Mouse (Mus musculus): Measurements from ENCODE around the gene Nab2.

Gene Nab2

GRCm38 (mm10) chr10:127643553-127644238 is 24.7 kb downstream of the Nab2 start:
- no peak for DNase-seq (ENCODE audit: low spot score in 2 of 2)

- DNase-seq (ENCODE audit: low spot score in 2 of 2), result no peak
Measured at GRCm38 (mm10) chr10:127642772-127643552, 25.4 kb downstream of the Nab2 start, which contains the start of gene Stat6. Gene Stat6 (plus strand): TSS chr10:127642986.

GRCm38 (mm10) chr10:127641861-127642771 is 26.3 kb downstream of the Nab2 start:
- peak; percentile 76 to 84 for DNase-seq (ENCODE audit: low spot score in 2 of 2)

GRCm38 (mm10) chr10:127640421-127640820 is 27.9 kb downstream of the Nab2 start:
- DNase-seq (ENCODE audit: low spot score in 2 of 2), result no peak

GRCm38 (mm10) chr10:127632668-127633271 is 35.6 kb downstream of the Nab2 start:
- no peak for DNase-seq (ENCODE audit: low spot score in 2 of 2)

GRCm38 (mm10) chr10:127631261-127632214 is 36.8 kb downstream of the Nab2 start:
- DNase-seq (ENCODE audit: low spot score in 2 of 2), result no peak

- DNase-seq (ENCODE audit: low spot score in 2 of 2), result no peak
Measured at GRCm38 (mm10) chr10:127626433-127626832, 41.9 kb downstream of the Nab2 start.

GRCm38 (mm10) chr10:127623439-127624216 is 44.7 kb downstream of the Nab2 start:
- DNase-seq (ENCODE audit: low spot score in 2 of 2), result no peak

GRCm38 (mm10) chr10:127622661-127623060 is 45.7 kb downstream of the Nab2 start:
- no peak for DNase-seq (ENCODE audit: low spot score in 2 of 2)

GRCm38 (mm10) chr10:127622057-127622392 is 46.3 kb downstream of the Nab2 start:
- DNase-seq (ENCODE audit: low spot score in 2 of 2), result peak in 1 of 2 experiments; percentile 40

- DNase-seq (ENCODE audit: low spot score in 2 of 2), result peak; percentile 71 to 90
Measured at GRCm38 (mm10) chr10:127621191-127622056, 46.9 kb downstream of the Nab2 start.

GRCm38 (mm10) chr10:127620406-127621190 is 47.8 kb downstream of the Nab2 start, which contains the start of gene Lrp1:
Gene Lrp1 (minus strand): TSS chr10:127621148.
- peak in 1 of 2 experiments; percentile 48 for DNase-seq (ENCODE audit: low spot score in 2 of 2)

- DNase-seq (ENCODE audit: low spot score in 2 of 2), result no peak
Measured at GRCm38 (mm10) chr10:127619941-127620405, 48.4 kb downstream of the Nab2 start.

GRCm38 (mm10) chr10:127619119-127619721 is 49.1 kb downstream of the Nab2 start:
- no peak for DNase-seq (ENCODE audit: low spot score in 2 of 2)

GRCm38 (mm10) chr10:127618173-127618572 is 50.2 kb downstream of the Nab2 start:
- DNase-seq (ENCODE audit: low spot score in 2 of 2), result no peak

- DNase-seq (ENCODE audit: low spot score in 2 of 2), result no peak
Measured at GRCm38 (mm10) chr10:127617294-127617693, 51.1 kb downstream of the Nab2 start.

GRCm38 (mm10) chr10:127616261-127616679 is 52.1 kb downstream of the Nab2 start:
- no peak for DNase-seq (ENCODE audit: low spot score in 2 of 2)
